Mouse (Mus musculus) midbrain, embryonic 10.5 days (tissue): ENCODE data around the gene Zfp981. TPM values are rescaled to one million over a fixed set of nuclear protein-coding genes. Genes with fewer than 3 reads are reported as not detected.
"Not testable (repeated sequence)": the region's sequence is repeated elsewhere in the genome, so short reads cannot be mapped to it uniquely, and the experiment has no call there.

Source experiments
- DNase-seq: peaks from one replicate; pipeline ENCODE4 v3.0.0-alpha.2; 2017; ENCODE audit warnings: low spot score
- H3K27ac ChIP-seq: fragments of 300-500 bp; sonication (generic); replicated peaks from 2 replicates; pipeline ENCODE4 v1.5.1; 2016; ENCODE audit warnings: mild to moderate bottlenecking
- H3K27me3 ChIP-seq: fragments of 300-500 bp; sonication (generic); 2 replicates; pipeline ENCODE4 v1.6.1; 2016; ENCODE audit warnings: low read depth, mild to moderate bottlenecking; ENCODE audit not compliant: poor library complexity, severe bottlenecking
- H3K36me3 ChIP-seq: fragments of 300-500 bp; sonication (generic); 2 replicates; pipeline ENCODE4 v1.6.1; 2016; ENCODE audit warnings: mild to moderate bottlenecking, moderate library complexity
- H3K4me1 ChIP-seq: fragments of 300-500 bp; sonication (generic); 2 replicates; pipeline ENCODE4 v1.6.1; 2016
- H3K4me3 ChIP-seq: fragments of 300-500 bp; sonication (generic); 2 replicates; pipeline ENCODE4 v1.5.1; 2016; ENCODE audit warnings: mild to moderate bottlenecking, moderate library complexity
- H3K9me3 ChIP-seq: fragments of 300-500 bp; sonication (generic); replicated peaks from 2 replicates; pipeline ENCODE4 v1.6.1; 2016; ENCODE audit warnings: mild to moderate bottlenecking
- WGBS: fragments of 180-500 bp; shearing (Covaris S2); methylation state at CpG from one replicate; pipeline ENCODE4 v1.1.7; 2016; 5-methylcytosine and 5-hydroxymethylcytosine counted together
- polyA plus RNA-seq: library from polyadenylated mRNA; unstranded; fragments of >200 nt; fragmentation: Nextera tagmentation; extraction: Ambion mirVana; gene quantifications from 2 replicates; pipeline ENCODE4 v1.2.1, GENCODE M21; 2016

Zfp981 gene
- polyA plus RNA-seq, 1 experiment from 2014 or later = 0.11 TPM

GRCm38 (mm10) chr4:146474716-146475676, 26.8 kb upstream of the Zfp981 start:
- not testable (repeated sequence) for H3K27ac ChIP-seq, H3K4me3 ChIP-seq, DNase-seq, H3K36me3 ChIP-seq, H3K4me1 ChIP-seq, H3K27me3 ChIP-seq
- WGBS = 57% methylated on average over 75 of the region's 94 CpGs
- H3K9me3 ChIP-seq = peaks cover 56% of the 10 kb centered on the region

GRCm38 (mm10) chr4:146476260-146476659, 25.6 kb upstream of the Zfp981 start:
- not testable (repeated sequence) for H3K4me1 ChIP-seq, H3K27ac ChIP-seq, H3K4me3 ChIP-seq, H3K36me3 ChIP-seq, H3K27me3 ChIP-seq, DNase-seq
- H3K9me3 ChIP-seq = peaks cover 58% of the 10 kb centered on the region
- WGBS = 97% methylated on average over 2 of the region's 2 CpGs

- peaks cover 65% of the 10 kb centered on the region for H3K9me3 ChIP-seq
- DNase-seq = not testable (repeated sequence)
These were observed 24.9 kb upstream of the Zfp981 start for GRCm38 (mm10) chr4:146476959-146477358.

GRCm38 (mm10) chr4:146480376-146481096, 21.3 kb upstream of the Zfp981 start:
- H3K9me3 ChIP-seq = peaks cover 92% of the 10 kb centered on the region
- not testable (repeated sequence) for DNase-seq

More at GRCm38 (mm10) chr4:146476959-146477358, 24.9 kb upstream of the Zfp981 start:
- H3K36me3 ChIP-seq, H3K4me1 ChIP-seq, H3K4me3 ChIP-seq, H3K27ac ChIP-seq, H3K27me3 ChIP-seq: not testable (repeated sequence)
- 88% methylated on average over 3 of the region's 3 CpGs for WGBS

DNA sequence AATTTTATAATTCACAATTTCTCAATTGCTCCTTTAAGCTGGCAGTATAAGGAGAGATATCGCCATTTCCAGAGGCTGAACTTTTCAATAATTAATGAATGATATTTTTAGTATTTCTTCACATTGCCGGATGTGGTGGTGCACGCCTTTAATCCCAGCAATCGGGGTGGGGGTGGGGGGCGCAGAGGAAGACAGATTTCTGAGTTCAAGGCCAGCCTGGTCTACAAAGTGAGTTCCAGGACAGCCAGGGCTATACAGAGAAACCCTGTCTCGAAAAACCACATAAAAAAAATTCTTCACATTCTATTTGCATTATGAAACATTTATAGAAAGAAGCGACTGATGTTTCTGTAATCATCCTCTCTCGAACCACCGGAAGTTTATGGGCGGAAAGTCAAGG, 19.3 kb upstream of the Zfp981 start:
- H3K4me3 ChIP-seq, H3K36me3 ChIP-seq, DNase-seq, H3K27me3 ChIP-seq, H3K27ac ChIP-seq, H3K4me1 ChIP-seq: not testable (repeated sequence)
- peaks cover 84% of the 10 kb centered on the region for H3K9me3 ChIP-seq
- WGBS = 88% methylated on average over 10 of the region's 10 CpGs

More at GRCm38 (mm10) chr4:146480376-146481096, 21.3 kb upstream of the Zfp981 start:
- not testable (repeated sequence) for H3K27ac ChIP-seq, H3K4me3 ChIP-seq, H3K36me3 ChIP-seq, H3K4me1 ChIP-seq, H3K27me3 ChIP-seq
- 77% methylated on average over 6 of the region's 6 CpGs for WGBS

GRCm38 (mm10) chr4:146483571-146484280, 18.1 kb upstream of the Zfp981 start:
- H3K9me3 ChIP-seq = peaks cover 83% of the 10 kb centered on the region
- H3K27me3 ChIP-seq = not testable (repeated sequence)

DNA sequence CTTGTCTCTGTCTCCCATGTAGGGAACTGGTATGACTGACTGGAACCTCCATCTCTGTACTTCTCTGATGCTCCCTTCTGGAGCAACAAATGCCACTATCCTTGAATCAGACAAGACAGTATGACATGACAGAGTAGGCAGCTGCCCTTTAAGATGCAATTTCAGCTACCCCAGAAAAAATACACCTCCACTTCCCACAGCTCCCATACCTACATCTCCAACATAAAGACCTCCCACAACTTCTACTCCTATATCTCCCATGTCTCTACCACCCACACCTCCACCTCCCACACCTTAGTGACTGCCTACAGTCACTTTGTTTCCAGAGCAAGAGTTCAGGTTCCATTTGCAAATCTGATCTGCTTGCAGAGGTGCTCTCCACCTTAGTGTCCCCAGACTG, 17.2 kb upstream of the Zfp981 start:
- H3K4me1 ChIP-seq, H3K4me3 ChIP-seq, DNase-seq, H3K36me3 ChIP-seq, H3K27ac ChIP-seq, H3K27me3 ChIP-seq: not testable (repeated sequence)
- H3K9me3 ChIP-seq = peaks cover 86% of the 10 kb centered on the region

More at GRCm38 (mm10) chr4:146483571-146484280, 18.1 kb upstream of the Zfp981 start:
- H3K4me1 ChIP-seq, H3K4me3 ChIP-seq, H3K36me3 ChIP-seq, H3K27ac ChIP-seq, DNase-seq: not testable (repeated sequence)
- 73% methylated on average over 13 of the region's 13 CpGs for WGBS

DNA sequence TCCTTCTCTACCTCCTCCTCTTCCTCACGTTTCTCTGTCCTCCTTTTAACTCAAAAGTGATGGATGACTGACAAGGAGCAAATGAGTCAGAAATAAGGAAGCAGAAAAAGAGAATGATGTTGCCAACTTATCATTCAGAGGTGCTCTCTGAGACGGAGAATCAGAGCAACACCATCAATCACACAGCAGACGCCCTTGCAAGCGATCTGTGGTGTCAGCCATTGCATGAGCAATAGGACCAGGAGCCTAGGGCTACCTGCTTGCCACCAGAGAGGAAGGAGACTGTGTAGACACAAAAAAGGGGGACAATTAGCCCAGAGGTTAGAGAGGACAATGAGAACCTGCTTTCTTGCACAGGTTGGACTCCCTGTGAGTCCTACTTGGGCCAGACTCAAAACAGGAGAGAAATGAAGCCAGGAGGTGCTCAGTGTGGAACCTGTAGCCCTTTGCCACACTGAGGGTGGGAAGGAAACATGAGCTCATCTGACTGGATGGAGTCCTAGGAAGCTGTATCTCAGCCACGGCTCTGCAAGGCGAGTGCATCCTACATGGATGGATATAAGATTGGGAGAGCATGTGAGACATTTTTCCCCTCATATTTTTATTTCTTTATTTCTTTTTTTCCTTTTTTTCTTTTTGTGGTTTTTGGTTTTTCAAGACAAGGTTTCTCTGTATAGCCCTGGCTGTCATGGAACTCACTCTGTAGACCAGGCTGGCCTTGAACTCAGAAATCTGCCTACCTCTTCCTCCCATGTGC, 16.5 kb upstream of the Zfp981 start:
- not testable (repeated sequence) for H3K27me3 ChIP-seq, H3K4me1 ChIP-seq, DNase-seq, H3K4me3 ChIP-seq, H3K27ac ChIP-seq, H3K36me3 ChIP-seq
- WGBS = 77% methylated on average over 6 of the region's 6 CpGs
- H3K9me3 ChIP-seq = peaks cover 89% of the 10 kb centered on the region

DNA sequence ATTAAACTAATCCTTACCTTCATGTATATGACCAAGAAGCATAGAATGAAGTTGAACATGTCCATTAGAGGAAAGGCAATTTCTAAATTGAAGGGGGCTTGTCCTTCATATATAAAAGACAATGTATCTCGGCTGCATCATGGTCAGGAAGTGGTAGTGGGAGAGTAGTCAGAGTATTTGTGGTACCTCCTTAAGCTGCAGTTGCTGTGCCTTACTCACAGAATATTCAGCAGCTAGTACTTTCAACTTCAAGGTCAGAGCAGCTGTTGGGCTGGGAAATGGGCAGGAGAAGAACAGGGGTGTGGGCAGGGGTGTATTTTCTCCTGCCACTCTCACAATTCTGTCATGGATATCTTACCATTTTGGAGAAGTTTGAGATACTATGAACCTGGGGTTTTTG, 15.1 kb upstream of the Zfp981 start:
- 88% methylated on average over 1 of the region's 1 CpGs for WGBS
- H3K27me3 ChIP-seq, H3K27ac ChIP-seq, H3K36me3 ChIP-seq, DNase-seq, H3K4me3 ChIP-seq, H3K4me1 ChIP-seq: not testable (repeated sequence)
- peaks cover 86% of the 10 kb centered on the region for H3K9me3 ChIP-seq

DNA sequence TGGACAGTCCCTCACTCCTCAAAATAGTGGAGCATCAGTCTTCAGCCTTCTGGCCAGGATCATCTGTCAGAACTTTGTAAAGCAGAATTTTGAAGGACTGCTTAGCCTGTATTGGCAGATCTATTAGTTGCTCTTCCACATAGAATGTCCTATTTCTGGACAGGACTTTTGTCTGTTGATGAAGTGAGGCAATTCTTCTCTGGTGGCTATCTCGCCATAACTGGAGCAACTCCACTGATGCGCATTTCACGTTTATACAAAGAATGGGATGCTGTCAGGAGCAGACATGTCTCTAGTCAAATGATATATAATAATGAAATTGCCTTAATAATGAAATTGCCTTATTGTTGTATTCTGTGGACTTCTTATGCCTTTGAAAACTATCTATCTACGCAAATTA, 12.6 kb upstream of the Zfp981 start:
- not testable (repeated sequence) for H3K27me3 ChIP-seq, H3K36me3 ChIP-seq, H3K4me3 ChIP-seq, H3K4me1 ChIP-seq, H3K27ac ChIP-seq, DNase-seq
- peaks cover 87% of the 10 kb centered on the region for H3K9me3 ChIP-seq
- WGBS = 79% methylated on average over 4 of the region's 4 CpGs

- not testable (repeated sequence) for H3K27ac ChIP-seq, H3K36me3 ChIP-seq, H3K4me1 ChIP-seq, DNase-seq, H3K27me3 ChIP-seq, H3K4me3 ChIP-seq
- H3K9me3 ChIP-seq = peaks cover 82% of the 10 kb centered on the region
- 84% methylated on average over 1 of the region's 1 CpGs for WGBS
These were observed 9.8 kb upstream of the Zfp981 start for GRCm38 (mm10) chr4:146491993-146492392.

GRCm38 (mm10) chr4:146492439-146492838, 9.4 kb upstream of the Zfp981 start:
- no peak overlapping the region for H3K27ac ChIP-seq
- H3K4me3 ChIP-seq = no peak overlapping the region
- H3K9me3 ChIP-seq = peaks cover 86% of the 10 kb centered on the region
- no peaks in the 10 kb centered on the region for H3K36me3 ChIP-seq
- H3K4me1 ChIP-seq = no peaks in the 10 kb centered on the region
- DNase-seq = no peak
- no peaks in the 10 kb centered on the region for H3K27me3 ChIP-seq
